Mouse (Mus musculus) MEL (cell line): ENCODE data around the gene Myo7a. TPM values are rescaled to one million over a fixed set of nuclear protein-coding genes. Genes with fewer than 3 reads are reported as not detected.

Experiments
- DNase-seq: peaks from one replicate; pipeline ENCODE4 v3.0.0; 2011; ENCODE audit warnings: low read depth, low spot score
- H3K27ac ChIP-seq: 2 replicates; pipeline ENCODE4 v1.5.1; 2012; ENCODE audit warnings: low read depth, mild to moderate bottlenecking, control low read depth, low read length, moderate library complexity; ENCODE audit not compliant: control insufficient read depth
- H3K27me3 ChIP-seq, 2 experiments: fragments of 150-350 bp in 1 of 2; sonication (generic) in 1 of 2; 2 replicates each; pipeline ENCODE4 v1.6.1; 2012; ENCODE audit warnings: low read length in 2 of 2, mild to moderate bottlenecking in 2 of 2, improper control_type of control experiment in 1 of 2, moderate library complexity in 1 of 2; ENCODE audit not compliant: insufficient read depth in 2 of 2, control insufficient read depth in 1 of 2
- H3K36me3 ChIP-seq, 2 experiments: 2 replicates each; pipeline ENCODE4 v1.6.1; 2012 to 2014; ENCODE audit warnings: low read length in 2 of 2, improper control_type of control experiment in 1 of 2, inconsistent platforms in 1 of 2, mild to moderate bottlenecking in 1 of 2; ENCODE audit not compliant: insufficient read depth in 2 of 2, control insufficient read depth in 1 of 2
- H3K4me1 ChIP-seq, 2 experiments: fragments of 150-350 bp in 1 of 2; sonication (generic) in 1 of 2; 2 replicates each; pipeline ENCODE4 v1.6.1; 2012; ENCODE audit warnings: low read length in 2 of 2, improper control_type of control experiment in 1 of 2, mild to moderate bottlenecking in 1 of 2; ENCODE audit not compliant: insufficient read depth in 2 of 2, control insufficient read depth in 1 of 2
- H3K4me3 ChIP-seq, 2 experiments: fragments of 150-350 bp in 1 of 2; sonication (generic) in 1 of 2; 2 replicates each; pipeline ENCODE4 v1.5.1; 2012; ENCODE audit warnings: low read depth in 2 of 2, low read length in 2 of 2, mild to moderate bottlenecking in 2 of 2, moderate library complexity in 2 of 2, control low read depth in 1 of 2, improper control_type of control experiment in 1 of 2; ENCODE audit not compliant: control insufficient read depth in 1 of 2, insufficient read depth in 1 of 2
- H3K79me2 ChIP-seq: 2 replicates; pipeline ENCODE4 v1.6.1; 2012; ENCODE audit warnings: mild to moderate bottlenecking, low read length, moderate library complexity; ENCODE audit not compliant: control insufficient read depth, poor library complexity, insufficient read depth
- H3K9ac ChIP-seq: 2 replicates; pipeline ENCODE4 v1.6.1; 2012; ENCODE audit warnings: low read depth, mild to moderate bottlenecking, control low read depth, low read length, moderate library complexity; ENCODE audit not compliant: control insufficient read depth, poor library complexity, severe bottlenecking
- H3K9me3 ChIP-seq: fragments of 150-350 bp; sonication (generic); replicated peaks from 2 replicates; pipeline ENCODE4 v1.6.1; 2012; ENCODE audit warnings: mild to moderate bottlenecking, low read length, improper control_type of control experiment, moderate library complexity; ENCODE audit not compliant: insufficient read depth
- BHLHE40 ChIP-seq: IDR thresholded peaks from 2 replicates; pipeline ENCODE4 v1.6.1; 2012; ENCODE audit warnings: low read depth, mild to moderate bottlenecking, inconsistent platforms, low read length, improper control_type of control experiment, borderline replicate concordance
- CHD2 ChIP-seq: IDR thresholded peaks from 2 replicates; pipeline ENCODE4 v1.6.1; 2011; ENCODE audit warnings: low read length, improper control_type of control experiment
- EP300 ChIP-seq, 2 experiments: IDR thresholded peaks; 2 replicates each; pipeline ENCODE4 v1.6.1; 2011; ENCODE audit warnings: improper control_type of control experiment in 2 of 2, low read length in 2 of 2, low read depth in 1 of 2, mild to moderate bottlenecking in 1 of 2
- GABPA ChIP-seq: IDR thresholded peaks from 2 replicates; pipeline ENCODE4 v1.6.1; 2012; ENCODE audit warnings: low read depth, mild to moderate bottlenecking, inconsistent platforms, low read length, improper control_type of control experiment, moderate library complexity
- GATA1 ChIP-seq: IDR thresholded peaks from 2 replicates; pipeline ENCODE4 v1.6.1; 2011; ENCODE audit warnings: low read depth, low read length, improper control_type of control experiment
- HCFC1 ChIP-seq: IDR thresholded peaks from 2 replicates; pipeline ENCODE4 v1.6.1; 2012; ENCODE audit warnings: low read depth, mild to moderate bottlenecking, inconsistent platforms, low read length, improper control_type of control experiment, moderate library complexity
- MXI1 ChIP-seq: IDR thresholded peaks from 2 replicates; pipeline ENCODE4 v1.6.1; 2011; ENCODE audit warnings: mild to moderate bottlenecking, low read depth, low read length, improper control_type of control experiment
- MYC ChIP-seq: IDR thresholded peaks from 2 replicates; pipeline ENCODE4 v1.6.1; 2011; ENCODE audit warnings: low read depth, mild to moderate bottlenecking, low read length, improper control_type of control experiment, moderate library complexity
- POLR2A ChIP-seq, 2 experiments: IDR thresholded peaks; 2 replicates each; pipeline ENCODE4 v1.6.1; 2011 to 2012; ENCODE audit warnings: low read length in 2 of 2, mild to moderate bottlenecking in 2 of 2, control low read depth in 1 of 2, improper control_type of control experiment in 1 of 2, low read depth in 1 of 2, moderate library complexity in 1 of 2; ENCODE audit not compliant: control insufficient read depth in 1 of 2, insufficient read depth in 1 of 2, poor library complexity in 1 of 2
- POLR2AphosphoS2 ChIP-seq: IDR thresholded peaks from 2 replicates; pipeline ENCODE4 v1.6.1; 2011; ENCODE audit warnings: low read length, improper control_type of control experiment
- RCOR1 ChIP-seq: IDR thresholded peaks from 2 replicates; pipeline ENCODE4 v1.6.1; 2012; ENCODE audit warnings: low read depth, mild to moderate bottlenecking, inconsistent platforms, low read length, improper control_type of control experiment
- SIN3A ChIP-seq: IDR thresholded peaks from 2 replicates; pipeline ENCODE4 v1.6.1; 2012; ENCODE audit warnings: low read length, improper control_type of control experiment, inconsistent platforms
- SMC3 ChIP-seq: IDR thresholded peaks from 2 replicates; pipeline ENCODE4 v1.6.1; 2011; ENCODE audit warnings: low read depth, low read length, improper control_type of control experiment
- TAL1 ChIP-seq: IDR thresholded peaks from 2 replicates; pipeline ENCODE4 v1.6.1; 2012; ENCODE audit warnings: mild to moderate bottlenecking, inconsistent platforms, low read length, moderate library complexity, mixed read lengths
- TBP ChIP-seq: IDR thresholded peaks from 2 replicates; pipeline ENCODE4 v1.8.0; 2011; ENCODE audit warnings: low read depth, low read length, improper control_type of control experiment
- USF1 ChIP-seq: IDR thresholded peaks from 2 replicates; pipeline ENCODE4 v1.6.1; 2014; ENCODE audit warnings: low read depth, mild to moderate bottlenecking, inconsistent platforms, low read length, improper control_type of control experiment, moderate library complexity
- USF2 ChIP-seq, 2 experiments: IDR thresholded peaks; 2 replicates each; pipeline ENCODE4 v1.6.1; 2011 to 2012; ENCODE audit warnings: improper control_type of control experiment in 2 of 2, low read length in 2 of 2, borderline replicate concordance in 1 of 2, inconsistent platforms in 1 of 2, low read depth in 1 of 2, mild to moderate bottlenecking in 1 of 2; ENCODE audit not compliant: insufficient read depth in 1 of 2
- polyA plus RNA-seq, 2 experiments: library from polyadenylated mRNA; stranded (reverse) in 1 of 2; unstranded in 1 of 2; fragments of >175 nt in 1 of 2; fragments of >200 nt in 1 of 2; gene quantifications; 2 replicates each; pipeline versions ENCODE4 v1.2.1 to v1.2.4; 2012; ENCODE audit warnings: low replicate concordance in 2 of 2, low read depth in 1 of 2; ENCODE audit not compliant: insufficient read length in 2 of 2, insufficient read depth in 1 of 2, missing spikeins in 1 of 2
- total RNA-seq: library from RNA; depleted of rRNA; stranded (reverse); fragments of 300-350 nt; gene quantifications from 2 replicates; pipeline ENCODE4 v1.2.3, GENCODE M21; 2012; rRNA removed

Myo7a gene
- total RNA-seq, result 1.3 and 1.4 TPM in 2 replicates
- 1 to 10 TPM in 1 of 2 experiments, not detected in 1; 7.5 TPM for polyA plus RNA-seq

- H3K27ac ChIP-seq, result no peak within 1 kb of the TSS
These were observed at the start of gene Myo7a for GRCm38 (mm10) chr7:98119179-98119960. Gene Myo7a, minus strand, starts transcription at chr7:98119524.

GRCm38 (mm10) chr7:98164999-98165528, 45.7 kb upstream of the Myo7a start:
- Histone ChIP-seq H3K4me3 (no peak overlapping the region), H3K27me3 (no peaks in the 10 kb centered on the region), H3K4me1 (peaks cover 0 to 10% of the 10 kb centered on the region in 2 experiments; a peak in 1 of 4 replicates), H3K36me3 (no peaks in the 10 kb centered on the region; a peak in 1 of 4 replicates), H3K9ac (no peak overlapping the region), H3K79me2 (no peaks in the 10 kb centered on the region), H3K9me3 (no peaks in the 10 kb centered on the region), H3K27ac (no peak overlapping the region)
- no peak for DNase-seq
- TF ChIP-seq POLR2AphosphoS2 (no peak), SMC3 (no peak), USF2 (IDR thresholded peaks at IDR 0.05; ENCODE audit: borderline replicate concordance in 1 of 2, insufficient read depth in 1 of 2, low read depth in 1 of 2, low read length in 2 of 2) (no peak), HCFC1 (no peak), TAL1 (no peak), GABPA (no peak), BHLHE40 (no peak), MXI1 (no peak), RCOR1 (no peak)

More at GRCm38 (mm10) chr7:98119179-98119960, at the start of gene Myo7a:
- Histone ChIP-seq H3K27me3 (peaks cover 0 to 3% of the 10 kb centered on the region in 2 experiments; a peak in 2 of 4 replicates), H3K79me2 (no peaks in the 10 kb centered on the region), H3K4me1 (no peaks in the 10 kb centered on the region), H3K4me3 (peak within 1 kb of the TSS; percentile 49; a peak in 3 of 4 replicates), H3K9me3 (no peaks in the 10 kb centered on the region), H3K36me3 (no peaks in the 10 kb centered on the region), H3K9ac (peak within 1 kb of the TSS; percentile 25)
- no peak for DNase-seq
- TF ChIP-seq USF1 (no peak), EP300 (IDR thresholded peaks at IDR 0.05; ENCODE audit: low read depth in 1 of 2, low read length in 2 of 2) (no peak), GATA1 (no peak), CHD2 (no peak), SIN3A (no peak), TAL1 (no peak), MXI1 (no peak), SMC3 (no peak), POLR2A (IDR thresholded peaks at IDR 0.05; ENCODE audit: control insufficient read depth in 1 of 2, insufficient read depth in 1 of 2, low read depth in 1 of 2, low read length in 2 of 2, poor library complexity in 1 of 2) (no peak), MYC (no peak), TBP (no peak)
